Mouse (Mus musculus) cerebellum, postnatal 36 days (tissue): ENCODE data around the gene Gm29289.
"Not testable (repeated sequence)": the region's sequence is repeated elsewhere in the genome, so short reads cannot be mapped to it uniquely, and the experiment has no call there.

Experiments
- DNase-seq, 2 experiments: peaks; one replicate each; pipeline ENCODE4 v3.0.0; 2021 to 2022; ENCODE audit warnings: mixed read lengths in 2 of 2

The Gm29289 gene

DNA sequence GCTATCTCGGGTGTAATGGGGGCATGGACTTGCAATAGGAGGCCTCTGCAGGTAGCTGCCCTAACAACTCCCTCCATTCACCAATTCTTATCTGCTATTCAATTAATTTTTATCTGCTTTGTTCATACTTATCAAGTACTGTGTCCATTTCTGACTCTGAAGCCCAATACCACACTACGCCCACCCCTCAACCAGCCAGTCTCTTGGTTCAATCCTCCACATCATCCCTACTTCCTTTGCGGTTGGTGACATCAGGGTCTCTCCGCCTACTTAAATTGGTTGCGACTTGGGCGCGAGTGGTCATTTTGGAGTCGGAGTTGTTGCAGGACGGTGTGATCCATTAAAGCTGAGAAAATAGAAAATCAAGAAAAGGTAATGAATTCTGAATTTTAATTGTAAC lies at the start of gene Gm29289:
Gene Gm29289, plus strand, starts transcription at position 301 of the 400 bp plus-strand sequence.
- DNase-seq = not testable (repeated sequence)

DNA sequence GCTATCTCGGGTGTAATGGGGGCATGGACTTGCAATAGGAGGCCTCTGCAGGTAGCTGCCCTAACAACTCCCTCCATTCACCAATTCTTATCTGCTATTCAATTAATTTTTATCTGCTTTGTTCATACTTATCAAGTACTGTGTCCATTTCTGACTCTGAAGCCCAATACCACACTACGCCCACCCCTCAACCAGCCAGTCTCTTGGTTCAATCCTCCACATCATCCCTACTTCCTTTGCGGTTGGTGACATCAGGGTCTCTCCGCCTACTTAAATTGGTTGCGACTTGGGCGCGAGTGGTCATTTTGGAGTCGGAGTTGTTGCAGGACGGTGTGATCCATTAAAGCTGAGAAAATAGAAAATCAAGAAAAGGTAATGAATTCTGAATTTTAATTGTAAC lies 31.7 kb upstream of the Gm29289 start, which contains the start of gene Gm10352:
Gene Gm10352, plus strand, starts transcription at position 301 of the 400 bp plus-strand sequence.
- DNase-seq = not testable (repeated sequence)
